Mouse (Mus musculus) liver, adult 2 months (tissue): ENCODE measurements at regions not wholly inside any gene's neighbourhood (a gene's known extent, or its start where the extent isn't known, plus 50 kb on each side); places are given as distances from the start of the nearest gene placed in this dataset.

Source experiments
- CTCF ChIP-seq: fragments of 200-500 bp; IDR thresholded peaks from 2 replicates; pipeline ENCODE4 v1.5.1; 2011; ENCODE audit warnings: low read depth, low read length, control low read depth
- POLR2A ChIP-seq: fragments of 200-500 bp; IDR thresholded peaks from 2 replicates; pipeline ENCODE4 v1.6.1; 2011; ENCODE audit warnings: low read length, control low read depth; ENCODE audit not compliant: insufficient read depth; ENCODE audit errors: extremely low read depth

DNA sequence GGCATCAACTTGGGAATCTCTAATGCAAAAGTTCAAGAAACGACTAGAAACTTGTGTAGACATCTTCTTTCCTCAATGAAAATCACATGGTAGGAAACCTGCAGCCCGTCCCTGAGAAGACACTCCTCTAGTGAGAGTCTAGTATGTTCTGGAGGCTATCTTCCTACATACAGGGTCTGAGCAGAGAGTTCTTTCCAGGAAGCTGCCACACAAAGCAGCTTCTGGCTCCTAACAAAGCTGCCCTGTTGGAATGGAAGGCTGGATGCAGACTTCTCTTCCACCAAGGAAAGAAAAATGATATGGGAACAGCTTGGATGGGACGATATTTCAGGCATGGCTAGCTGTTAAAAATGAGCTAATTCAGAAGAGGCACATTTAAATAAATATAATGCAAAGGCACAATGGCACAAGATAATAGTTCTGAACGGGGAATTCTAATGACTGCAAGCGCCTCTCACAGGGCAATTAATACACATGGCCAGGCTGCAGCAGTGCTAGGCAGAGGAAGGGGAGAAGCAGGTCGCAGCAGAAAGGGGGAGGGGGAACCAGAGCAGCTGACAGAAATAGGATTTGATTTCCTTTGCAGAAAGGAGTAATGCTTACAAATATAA is 391.4 kb upstream of the Plxna2 start:
- no peak for TF ChIP-seq CTCF
- TF ChIP-seq POLR2A: no peak
